Mouse (Mus musculus) stomach, postnatal 0 days (tissue): ENCODE measurements around the gene Olfr597.

Experiments
- CTCF ChIP-seq: IDR thresholded peaks from 2 replicates; pipeline ENCODE4 v1.5.1; 2016; ENCODE audit warnings: antibody characterized with exemption, low read depth, mild to moderate bottlenecking, moderate library complexity
- EP300 ChIP-seq: optimal IDR thresholded peaks from 2 replicates; pipeline ENCODE3; 2016; ENCODE audit warnings: antibody characterized with exemption

- no peak for TF ChIP-seq CTCF
- TF ChIP-seq EP300: no peak
Measured at GRCm38 (mm10) chr7:103335617-103336016, 19.5 kb downstream of the Olfr597 start, which contains the start of gene Olfr599.
